Mouse (Mus musculus) heart, embryonic 13.5 days (tissue): Measurements from ENCODE around the gene Mcf2l. TPM values are rescaled to one million over a fixed set of nuclear protein-coding genes. Genes with fewer than 3 reads are reported as not detected.

ENCODE experiments used
- ATAC-seq: fragments of 200-750 bp; cut with Nextera tagmentation; 2 replicates; pipeline ENCODE4 v1.8.0; 2017; ENCODE audit warnings: moderate TSS enrichment; ENCODE audit not compliant: insufficient number of reproducible peaks, low FRiP score, low TSS enrichment; ENCODE audit errors: extremely low read depth
- H3K27ac ChIP-seq: fragments of 300-500 bp; sonication (generic); replicated peaks from 2 replicates; pipeline ENCODE4 v1.5.1; 2015; ENCODE audit warnings: moderate library complexity, mild to moderate bottlenecking, inconsistent platforms
- H3K27me3 ChIP-seq: fragments of 300-500 bp; sonication (generic); replicated peaks from 2 replicates; pipeline ENCODE4 v1.6.1; 2015; ENCODE audit warnings: mild to moderate bottlenecking, inconsistent platforms
- H3K36me3 ChIP-seq: fragments of 300-500 bp; sonication (generic); 2 replicates; pipeline ENCODE4 v1.6.1; 2015; ENCODE audit warnings: mild to moderate bottlenecking, inconsistent platforms
- H3K4me1 ChIP-seq: fragments of 300-500 bp; sonication (generic); 2 replicates; pipeline ENCODE4 v1.6.1; 2015; ENCODE audit warnings: inconsistent platforms
- H3K4me2 ChIP-seq: fragments of 300-500 bp; sonication (generic); 2 replicates; pipeline ENCODE4 v1.6.1; 2015; ENCODE audit warnings: inconsistent platforms, mild to moderate bottlenecking, moderate library complexity
- H3K4me3 ChIP-seq: fragments of 300-500 bp; sonication (generic); 2 replicates; pipeline ENCODE4 v1.5.1; 2015; ENCODE audit warnings: moderate library complexity, mild to moderate bottlenecking, inconsistent platforms
- H3K9ac ChIP-seq: fragments of 300-500 bp; sonication (generic); 2 replicates; pipeline ENCODE4 v1.6.1; 2015; ENCODE audit warnings: inconsistent platforms, mild to moderate bottlenecking, moderate library complexity
- H3K9me3 ChIP-seq: fragments of 300-500 bp; sonication (generic); 2 replicates; pipeline ENCODE4 v1.6.1; 2016; ENCODE audit warnings: inconsistent platforms
- WGBS: fragments of 180-500 bp; shearing (Covaris S2); methylation state at CpG from one replicate; pipeline ENCODE4 v1.1.7; 2015; ENCODE audit warnings: mixed read lengths; 5-methylcytosine and 5-hydroxymethylcytosine counted together
- polyA plus RNA-seq: library from polyadenylated mRNA; unstranded; fragments of >200 nt; fragmentation: Nextera tagmentation; extraction: Ambion mirVana; gene quantifications from 2 replicates; pipeline ENCODE4 v1.2.1, GENCODE M21; 2015

Mcf2l gene
- polyA plus RNA-seq, 1 experiment from 2014 or later: 7.1 TPM

DNA sequence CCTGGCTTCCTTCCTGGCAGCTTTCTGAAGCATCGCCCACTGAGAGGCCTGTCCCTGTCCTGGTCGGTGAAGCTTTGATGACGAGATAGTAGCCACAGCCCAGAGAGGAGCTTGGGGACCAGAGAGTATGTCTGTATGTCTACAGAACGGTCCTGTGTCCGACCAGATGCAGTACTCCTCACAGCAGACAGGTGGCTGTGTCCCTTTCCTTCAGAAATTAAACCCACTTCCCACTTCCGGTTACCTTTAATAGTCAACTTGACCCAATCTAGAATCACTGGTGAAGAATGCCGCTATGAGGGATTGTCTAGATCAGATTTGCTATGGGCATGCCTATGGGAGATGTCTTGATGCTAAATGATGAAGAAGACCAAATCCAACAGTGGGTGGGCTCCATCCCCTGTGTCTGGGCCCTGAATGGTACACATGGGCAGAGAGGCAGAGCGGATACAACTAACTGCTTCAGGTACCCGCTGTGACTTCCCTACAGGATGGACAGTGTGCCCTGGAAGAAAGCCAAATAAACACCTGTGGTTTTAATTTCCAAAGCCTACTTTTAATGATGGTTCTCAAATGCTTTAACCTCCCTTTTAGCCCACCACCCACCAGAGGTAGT is 22.0 kb downstream of the Mcf2l start:
- Histone ChIP-seq H3K9ac (no peak overlapping the region), H3K4me1 (peaks cover 23% of the 10 kb centered on the region), H3K27me3 (peaks cover 17% of the 10 kb centered on the region), H3K9me3 (no peaks in the 10 kb centered on the region), H3K4me2 (no peak overlapping the region), H3K4me3 (no peak overlapping the region), H3K27ac (no peak overlapping the region), H3K36me3 (no peaks in the 10 kb centered on the region)
- ATAC-seq: no peak
- WGBS: 55% methylated on average over 9 of the region's 9 CpGs

DNA sequence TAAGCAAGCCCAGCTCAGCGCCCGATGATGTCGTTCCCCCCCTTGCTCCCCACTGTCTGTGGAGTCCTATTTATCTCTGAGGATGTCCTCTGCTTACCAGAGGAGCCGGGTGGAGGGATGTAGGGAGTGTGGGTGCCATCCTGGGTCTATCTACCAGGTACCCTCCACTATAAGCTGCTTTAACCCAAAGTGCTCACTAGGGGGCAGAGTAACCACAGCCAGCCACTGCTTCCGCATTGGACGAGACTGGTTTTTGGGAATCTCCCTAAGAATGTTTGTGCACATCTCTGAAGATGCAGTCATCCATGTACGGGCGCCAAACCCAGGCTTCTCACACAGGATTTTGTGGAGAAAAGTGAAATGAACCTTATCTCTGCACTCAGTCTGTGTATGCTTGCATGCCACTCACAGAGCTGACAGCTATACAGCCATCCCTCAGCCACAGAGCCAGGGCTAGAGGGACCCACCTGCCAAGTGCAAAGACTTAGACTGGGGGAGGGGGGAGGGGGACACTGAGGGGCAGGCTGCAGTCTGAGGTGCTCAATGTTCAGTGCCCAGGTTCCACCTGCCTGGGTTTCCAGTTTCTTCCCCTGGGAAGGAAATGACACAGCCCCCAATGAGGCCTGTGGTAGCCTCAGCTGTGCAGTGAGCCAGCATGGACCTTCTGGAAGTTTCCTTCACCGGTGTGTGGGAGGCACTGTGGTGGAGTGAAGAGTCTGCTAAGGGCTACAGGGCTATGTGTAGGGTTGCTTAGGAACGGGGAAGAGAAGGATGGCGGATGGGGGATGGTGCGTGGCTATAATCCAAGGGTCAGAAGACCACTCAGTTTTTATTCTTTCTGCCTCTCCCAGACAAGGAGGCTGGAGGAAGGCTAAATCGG is 23.1 kb downstream of the Mcf2l start:
- WGBS: 46% methylated on average over 13 of the region's 13 CpGs
- no peaks in the 10 kb centered on the region for H3K36me3 ChIP-seq
- H3K9me3 ChIP-seq: no peaks in the 10 kb centered on the region
- 0 out of 2 replicates have a peak, but pooled peaks have one; percentile 18 for ATAC-seq
- H3K4me2 ChIP-seq: no peak overlapping the region
- no peak overlapping the region for H3K4me3 ChIP-seq
- no peak overlapping the region for H3K27ac ChIP-seq
- H3K27me3 ChIP-seq: peaks cover 12% of the 10 kb centered on the region
- H3K4me1 ChIP-seq: peaks cover 23% of the 10 kb centered on the region
- H3K9ac ChIP-seq: no peak overlapping the region

DNA sequence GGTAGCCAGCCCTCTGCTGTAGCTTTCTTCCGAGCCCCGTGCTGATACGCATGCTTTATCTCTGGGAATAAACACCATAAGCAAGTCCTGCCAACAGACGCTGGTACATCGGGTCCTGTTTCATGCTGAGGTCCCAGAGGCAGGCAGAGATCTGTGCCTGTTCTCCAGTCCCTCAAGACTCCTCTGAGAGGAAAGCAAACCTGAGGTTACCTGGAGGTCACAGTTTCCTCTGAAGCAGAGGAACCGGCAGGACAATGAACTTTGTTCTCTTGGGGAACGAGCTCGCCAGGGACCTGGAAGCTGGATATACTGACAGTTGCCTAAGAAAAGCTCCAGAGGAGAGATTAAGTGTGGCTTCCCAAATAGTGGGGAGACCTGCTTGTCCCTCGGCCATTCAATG is 24.2 kb downstream of the Mcf2l start:
- WGBS: 36% methylated on average over 9 of the region's 9 CpGs
- Histone ChIP-seq H3K4me2 (no peak overlapping the region), H3K9ac (peak overlapping the region; percentile 14; the same call in 1 of the 2 replicates), H3K4me1 (peaks cover 23% of the 10 kb centered on the region), H3K9me3 (no peaks in the 10 kb centered on the region), H3K27me3 (peaks cover 8% of the 10 kb centered on the region), H3K4me3 (no peak overlapping the region), H3K36me3 (no peaks in the 10 kb centered on the region), H3K27ac (no peak overlapping the region; the same call in 1 of the 2 replicates)
- ATAC-seq: no peak

DNA sequence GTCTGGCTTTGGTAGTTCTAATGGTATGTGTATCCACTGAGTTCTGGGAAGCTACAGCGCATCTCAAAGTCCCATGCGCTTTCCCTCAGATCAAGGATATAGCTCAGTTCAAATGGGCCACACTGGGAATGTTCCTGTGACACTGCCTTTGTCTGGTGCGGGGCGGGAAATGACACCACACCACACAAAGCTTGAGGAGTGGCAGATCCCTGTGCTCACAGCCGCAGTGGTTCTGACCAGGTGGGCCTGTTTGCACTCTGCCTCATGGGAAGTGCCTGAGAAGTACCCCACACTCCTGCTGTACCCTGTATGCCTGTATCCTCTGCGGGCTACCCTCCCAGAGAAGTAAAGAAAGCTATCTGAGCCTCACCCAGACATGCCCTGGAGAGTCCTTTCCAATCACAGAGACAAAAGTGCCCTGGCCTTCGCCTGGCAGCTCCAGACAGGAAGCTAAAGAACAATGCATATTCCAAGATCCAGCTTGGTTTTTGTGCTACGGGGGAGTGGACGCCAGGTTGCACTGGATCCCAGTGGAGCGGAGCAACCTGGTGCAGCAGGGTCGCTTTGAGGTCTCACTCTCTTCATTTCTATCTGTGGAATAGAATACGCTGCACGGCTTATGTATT is 30.3 kb downstream of the Mcf2l start:
- no peak overlapping the region for H3K27ac ChIP-seq
- H3K36me3 ChIP-seq: no peaks in the 10 kb centered on the region
- H3K4me2 ChIP-seq: no peak overlapping the region
- no peak overlapping the region for H3K9ac ChIP-seq
- 77% methylated on average over 13 of the region's 13 CpGs for WGBS
- no peaks in the 10 kb centered on the region for H3K27me3 ChIP-seq
- no peak overlapping the region for H3K4me3 ChIP-seq
- no peaks in the 10 kb centered on the region for H3K9me3 ChIP-seq
- ATAC-seq: no peak
- H3K4me1 ChIP-seq: peaks cover 24% of the 10 kb centered on the region

DNA sequence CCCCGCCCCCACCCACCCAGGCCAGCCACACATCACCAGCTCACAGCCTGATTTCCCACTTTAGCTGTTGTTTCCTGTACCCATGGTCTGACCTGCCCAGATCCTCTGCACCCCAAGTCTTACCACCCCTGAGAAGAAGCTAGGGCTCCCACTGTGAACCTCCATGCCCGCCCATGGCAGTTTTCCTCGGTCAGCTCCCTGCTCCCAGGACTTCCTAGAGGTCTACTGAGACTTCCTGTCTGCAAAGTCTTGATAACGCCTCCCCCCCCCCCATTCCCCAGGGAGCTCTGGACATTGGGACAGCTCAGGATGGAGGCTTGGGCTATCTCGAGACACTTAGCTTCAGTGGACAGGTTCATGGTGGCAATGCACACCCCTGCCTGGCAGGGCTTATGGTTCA is 31.5 kb downstream of the Mcf2l start:
- Histone ChIP-seq H3K27ac (0 out of 2 replicates have a peak overlapping the region, but pooled peaks have one; percentile 9), H3K4me2 (no peak overlapping the region), H3K4me3 (no peak overlapping the region), H3K9me3 (no peaks in the 10 kb centered on the region), H3K4me1 (peaks cover 18% of the 10 kb centered on the region), H3K27me3 (no peaks in the 10 kb centered on the region), H3K9ac (no peak overlapping the region), H3K36me3 (no peaks in the 10 kb centered on the region)
- WGBS: 59% methylated on average over 5 of the region's 5 CpGs
- ATAC-seq: no peak

DNA sequence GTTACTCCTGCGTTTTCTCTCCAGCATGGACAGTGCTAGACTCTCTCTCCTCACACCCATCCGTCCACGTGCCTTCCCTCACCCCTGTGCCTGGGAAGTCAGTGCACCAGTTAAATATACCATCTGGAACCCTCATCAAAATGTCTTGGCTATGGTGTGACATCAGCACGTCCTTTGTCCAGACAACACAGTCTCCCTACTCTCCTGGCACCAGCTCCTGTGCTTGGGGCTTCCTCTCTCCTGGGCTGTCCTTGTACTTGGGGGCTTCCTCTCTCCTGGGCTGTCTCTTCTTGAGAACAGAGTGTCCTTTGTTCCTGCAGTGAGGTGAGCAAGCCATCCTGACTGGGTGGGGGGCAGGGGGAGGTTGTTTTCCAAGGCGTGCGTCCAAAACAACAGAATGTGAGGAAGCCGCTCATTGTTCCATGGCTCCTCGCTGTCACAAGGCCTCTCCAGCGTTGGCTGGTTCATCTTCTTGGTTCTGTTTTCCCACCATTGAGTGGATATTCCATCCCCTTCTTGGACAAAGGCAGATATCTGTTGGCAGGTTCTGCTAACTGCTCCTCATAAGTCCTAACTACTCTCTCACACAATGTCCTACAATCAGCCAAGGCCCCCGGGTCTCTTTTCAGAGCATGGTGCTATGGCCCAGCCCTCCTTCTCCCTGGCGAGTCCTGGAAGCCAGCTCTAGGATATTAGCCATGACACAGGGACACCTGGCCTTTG is 32.2 kb downstream of the Mcf2l start:
- Histone ChIP-seq H3K4me2 (no peak overlapping the region), H3K27me3 (no peaks in the 10 kb centered on the region), H3K27ac (0 out of 2 replicates have a peak overlapping the region, but pooled peaks have one; percentile 9), H3K9ac (no peak overlapping the region), H3K36me3 (no peaks in the 10 kb centered on the region), H3K4me1 (peaks cover 18% of the 10 kb centered on the region), H3K4me3 (no peak overlapping the region), H3K9me3 (no peaks in the 10 kb centered on the region)
- no peak for ATAC-seq
- 69% methylated on average over 11 of the region's 11 CpGs for whole genome bisulfite sequencing

DNA sequence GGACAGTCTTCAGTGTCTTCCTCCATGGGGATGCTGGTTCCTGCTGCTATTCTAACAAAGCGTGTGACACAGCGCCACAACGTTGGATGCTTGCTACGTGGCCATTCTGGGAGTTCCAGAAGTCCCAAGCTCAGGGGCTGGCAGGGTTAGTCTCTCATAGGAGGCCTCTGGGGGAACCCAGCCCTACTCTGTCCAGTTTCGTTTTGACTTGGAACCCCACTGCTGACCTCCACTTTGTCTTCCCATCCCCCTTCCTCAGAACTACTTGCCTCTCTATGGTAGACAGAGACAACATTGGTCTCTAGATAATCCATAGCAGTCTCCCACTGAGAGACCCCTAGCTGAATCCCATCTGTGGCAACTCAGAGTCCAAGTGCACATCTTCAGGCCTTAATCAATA is 33.0 kb downstream of the Mcf2l start:
- H3K4me1 ChIP-seq: peaks cover 18% of the 10 kb centered on the region
- no peak overlapping the region for H3K4me2 ChIP-seq
- no peak overlapping the region for H3K4me3 ChIP-seq
- no peak overlapping the region for H3K9ac ChIP-seq
- no peaks in the 10 kb centered on the region for H3K27me3 ChIP-seq
- H3K36me3 ChIP-seq: no peaks in the 10 kb centered on the region
- H3K27ac ChIP-seq: no peak overlapping the region
- H3K9me3 ChIP-seq: no peaks in the 10 kb centered on the region
- 72% methylated on average over 5 of the region's 5 CpGs for WGBS
- ATAC-seq: no peak

DNA sequence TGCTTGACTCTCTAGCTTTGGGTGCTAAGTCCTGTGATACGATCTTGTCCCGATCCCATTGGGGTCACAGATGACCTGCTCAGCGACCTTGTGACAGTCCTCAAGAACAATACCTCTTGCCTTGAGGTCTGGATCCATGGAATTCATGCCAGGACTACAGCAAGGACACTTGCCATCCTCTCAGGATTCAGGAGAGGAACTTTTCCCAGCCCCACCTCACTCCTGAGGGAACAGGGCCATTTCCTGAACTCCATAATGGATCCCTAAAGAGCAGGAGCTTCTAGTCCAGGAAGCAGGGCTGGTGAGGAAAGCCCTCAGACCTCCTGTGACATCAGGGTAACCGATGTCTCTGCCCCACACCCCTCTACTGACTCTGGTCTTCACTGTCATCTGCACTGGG is 34.1 kb downstream of the Mcf2l start:
- no peak for ATAC-seq
- Histone ChIP-seq H3K9me3 (no peaks in the 10 kb centered on the region), H3K27ac (no peak overlapping the region), H3K4me2 (no peak overlapping the region), H3K4me1 (peaks cover 18% of the 10 kb centered on the region), H3K9ac (no peak overlapping the region), H3K4me3 (no peak overlapping the region), H3K36me3 (no peaks in the 10 kb centered on the region), H3K27me3 (no peaks in the 10 kb centered on the region)
- WGBS: 68% methylated on average over 4 of the region's 4 CpGs

DNA sequence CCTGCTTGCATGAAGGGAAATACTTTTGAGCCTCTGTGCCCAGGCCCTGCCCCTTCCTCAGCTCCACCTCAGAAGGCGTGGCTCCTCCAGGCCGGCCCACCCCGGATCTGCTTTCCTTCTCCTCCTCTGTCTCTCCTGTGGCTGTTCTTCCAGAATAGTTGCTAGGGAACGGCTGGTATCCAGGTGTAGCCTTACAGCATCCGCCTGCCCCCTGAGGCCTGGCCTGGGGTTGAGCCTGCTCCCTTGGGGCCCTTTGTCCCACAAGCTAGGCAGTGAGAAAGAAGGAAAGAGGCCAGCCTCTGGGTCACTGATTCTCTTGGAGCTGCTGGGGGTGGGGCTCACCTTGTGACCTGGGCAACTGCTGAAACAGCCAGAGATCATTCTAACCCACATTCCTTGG is 38.4 kb downstream of the Mcf2l start:
- H3K4me3 ChIP-seq: no peak overlapping the region
- H3K9me3 ChIP-seq: no peaks in the 10 kb centered on the region
- no peaks in the 10 kb centered on the region for H3K36me3 ChIP-seq
- H3K27me3 ChIP-seq: peaks cover 24% of the 10 kb centered on the region
- peaks cover 14% of the 10 kb centered on the region for H3K4me1 ChIP-seq
- H3K9ac ChIP-seq: no peak overlapping the region
- no peak overlapping the region for H3K4me2 ChIP-seq
- WGBS: 48% methylated on average over 5 of the region's 5 CpGs
- H3K27ac ChIP-seq: no peak overlapping the region
- ATAC-seq: no peak

DNA sequence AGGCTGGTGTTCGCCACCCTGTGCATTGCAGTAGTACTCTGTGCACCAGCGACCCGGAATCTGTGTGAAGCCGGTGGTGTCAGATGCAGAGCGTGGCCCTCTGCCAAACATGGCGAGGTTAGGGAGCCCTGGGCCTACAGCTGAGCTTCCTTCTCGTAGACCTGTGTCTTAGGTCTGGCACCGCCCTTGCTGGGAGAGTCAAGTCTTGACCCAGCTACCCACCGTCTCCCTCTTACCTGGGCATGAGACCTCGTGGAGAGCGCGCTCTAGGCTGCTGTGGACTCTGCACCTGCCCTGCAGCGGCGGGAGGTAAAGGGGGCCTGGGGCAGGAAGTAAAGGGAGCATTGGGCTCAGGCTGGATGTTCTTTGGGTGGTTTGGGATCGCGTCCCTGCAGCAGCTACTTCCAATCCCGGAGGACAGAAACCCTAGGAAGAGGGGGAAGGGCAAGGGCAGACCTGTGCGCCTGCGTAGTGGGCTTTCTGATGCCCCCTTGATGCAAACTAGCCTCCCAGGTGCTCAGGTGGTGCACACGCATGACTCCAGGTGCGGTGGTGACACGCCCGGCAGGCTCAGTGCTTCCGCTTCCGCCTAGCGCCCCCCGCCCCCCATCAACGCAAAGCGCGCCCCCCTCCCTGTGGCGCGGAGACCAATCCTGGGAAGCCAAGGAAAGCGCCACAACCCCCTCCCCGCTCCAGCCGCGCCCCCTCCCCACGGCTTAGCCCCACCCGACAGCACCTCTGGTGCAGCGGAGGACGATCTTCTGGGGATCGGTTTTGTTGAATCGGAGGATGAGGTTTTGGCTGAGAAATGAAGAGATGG is 41.8 kb downstream of the Mcf2l start:
- 13% methylated on average over 42 of the region's 42 CpGs for WGBS
- no peak for ATAC-seq

More for the DNA sequence above, 41.8 kb downstream of the Mcf2l start:
- Histone ChIP-seq H3K27me3 (peaks cover 28% of the 10 kb centered on the region), H3K9me3 (no peaks in the 10 kb centered on the region), H3K9ac (peak overlapping the region; percentile 80), H3K4me3 (peak overlapping the region; percentile 63), H3K27ac (no peak overlapping the region), H3K4me2 (peak overlapping the region; percentile 93), H3K36me3 (no peaks in the 10 kb centered on the region), H3K4me1 (peaks cover 15% of the 10 kb centered on the region)
